Mouse (Mus musculus): ENCODE measurements at regions not wholly inside any gene's neighbourhood (a gene's known extent, or its start where the extent isn't known, plus 50 kb on each side); places are given as distances from the start of the nearest gene placed in this dataset.

- peak; percentile 42 to 66 for DNase-seq (ENCODE audit: inconsistent age in 2 of 2, low spot score in 1 of 2)
Measured at GRCm38 (mm10) chr11:48605223-48605824, 194.8 kb upstream of the Rack1 start.

- DNase-seq (ENCODE audit: inconsistent age in 2 of 2, low spot score in 1 of 2): no peak
Measured at GRCm38 (mm10) chr11:48601096-48601495, 199.0 kb upstream of the Rack1 start.

GRCm38 (mm10) chr11:48599573-48600127, 200.5 kb upstream of the Rack1 start:
- DNase-seq (ENCODE audit: inconsistent age in 2 of 2, low spot score in 1 of 2): peak; percentile 72 to 87

GRCm38 (mm10) chr11:48599033-48599432, 201.1 kb upstream of the Rack1 start:
- no peak for DNase-seq (ENCODE audit: inconsistent age in 2 of 2, low spot score in 1 of 2)

GRCm38 (mm10) chr11:48594429-48594828, 205.7 kb upstream of the Rack1 start:
- no peak for DNase-seq (ENCODE audit: inconsistent age in 2 of 2, low spot score in 1 of 2)

- DNase-seq (ENCODE audit: inconsistent age in 2 of 2, low spot score in 1 of 2): peak; percentile 53 to 84
Measured at GRCm38 (mm10) chr11:48588833-48589649, 211.1 kb upstream of the Rack1 start.

GRCm38 (mm10) chr11:48568769-48569168, 231.4 kb upstream of the Rack1 start:
- DNase-seq (ENCODE audit: inconsistent age in 2 of 2, low spot score in 1 of 2): no peak

- DNase-seq (ENCODE audit: inconsistent age in 2 of 2, low spot score in 1 of 2): no peak
Measured at GRCm38 (mm10) chr11:48567583-48568562, 232.3 kb upstream of the Rack1 start.

GRCm38 (mm10) chr11:48558053-48558452, 242.1 kb upstream of the Rack1 start:
- DNase-seq (ENCODE audit: inconsistent age in 2 of 2, low spot score in 1 of 2): no peak

- no peak for DNase-seq (ENCODE audit: inconsistent age in 2 of 2, low spot score in 1 of 2)
Measured at GRCm38 (mm10) chr11:48552006-48552405, 248.1 kb upstream of the Rack1 start.

GRCm38 (mm10) chr11:48551201-48551600, 248.9 kb upstream of the Rack1 start:
- DNase-seq (ENCODE audit: inconsistent age in 2 of 2, low spot score in 1 of 2): no peak

GRCm38 (mm10) chr11:48526316-48526715, 273.8 kb upstream of the Rack1 start:
- no peak for DNase-seq (ENCODE audit: inconsistent age in 2 of 2, low spot score in 1 of 2)

- DNase-seq (ENCODE audit: inconsistent age in 2 of 2, low spot score in 1 of 2): no peak
Measured at GRCm38 (mm10) chr11:48525517-48525916, 274.6 kb upstream of the Rack1 start.

GRCm38 (mm10) chr11:48506886-48507285, 293.2 kb upstream of the Rack1 start:
- DNase-seq (ENCODE audit: inconsistent age in 2 of 2, low spot score in 1 of 2): peak; percentile 85 to 94

- DNase-seq (ENCODE audit: inconsistent age in 2 of 2, low spot score in 1 of 2): no peak
Measured at GRCm38 (mm10) chr11:48502011-48502806, 297.9 kb upstream of the Rack1 start.

GRCm38 (mm10) chr11:48499057-48499456, 301.1 kb upstream of the Rack1 start:
- no peak for DNase-seq (ENCODE audit: inconsistent age in 2 of 2, low spot score in 1 of 2)

GRCm38 (mm10) chr11:48488308-48488707, 311.8 kb upstream of the Rack1 start:
- DNase-seq (ENCODE audit: inconsistent age in 2 of 2, low spot score in 1 of 2): peak in 1 of 2 experiments; percentile 35

- DNase-seq (ENCODE audit: inconsistent age in 2 of 2, low spot score in 1 of 2): peak in 1 of 2 experiments; percentile 24
Measured at GRCm38 (mm10) chr11:48464036-48464435, 336.1 kb upstream of the Rack1 start.

- DNase-seq (ENCODE audit: inconsistent age in 2 of 2, low spot score in 1 of 2): no peak
Measured at GRCm38 (mm10) chr11:48449883-48450282, 350.2 kb upstream of the Rack1 start.
